Mouse (Mus musculus) layer of hippocampus, postnatal 36 days (tissue): ENCODE measurements at regions not wholly inside any gene's neighbourhood (a gene's known extent, or its start where the extent isn't known, plus 50 kb on each side); places are given as distances from the start of the nearest gene placed in this dataset.

Experiments
- DNase-seq, 2 experiments: peaks; one replicate each; pipeline ENCODE4 v3.0.0; 2022

GRCm38 (mm10) chr3:51031821-51032220 is 192.4 kb upstream of the Noct start:
- no peak for DNase-seq

- no peak for DNase-seq
Measured at GRCm38 (mm10) chr3:51033292-51033691, 191.0 kb upstream of the Noct start.

- no peak for DNase-seq
Measured at GRCm38 (mm10) chr3:51036700-51037306, 187.4 kb upstream of the Noct start.

DNA sequence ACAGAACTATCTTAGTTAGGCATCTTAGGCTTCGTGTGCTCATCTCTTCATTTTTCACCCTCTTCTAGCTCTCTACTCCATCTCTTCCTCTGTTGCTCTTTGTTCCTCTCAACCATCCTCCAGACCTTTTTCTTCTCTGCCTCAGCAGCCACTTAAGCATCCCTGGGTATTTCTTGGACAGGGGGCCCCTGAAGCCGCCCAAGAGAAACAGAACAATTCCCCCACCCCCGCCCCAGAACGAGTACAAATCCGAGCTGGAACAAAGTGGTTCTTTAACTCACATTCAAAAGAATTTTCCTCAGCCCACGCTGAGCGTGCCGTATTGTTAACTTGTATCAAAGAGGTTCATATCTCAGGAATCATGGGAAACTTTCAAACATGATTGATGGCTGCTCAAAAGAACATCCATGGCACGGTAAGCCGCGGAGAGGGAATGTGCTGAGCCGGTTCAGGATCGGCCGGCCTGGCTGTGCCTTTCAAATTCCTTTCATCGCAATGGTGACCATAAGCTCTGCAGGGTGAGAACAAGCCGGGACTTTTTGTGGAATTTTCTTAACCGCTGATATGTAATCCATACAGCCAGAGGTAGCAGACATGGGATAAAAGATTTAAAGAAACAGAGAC is 181.9 kb upstream of the Noct start:
- DNase-seq, result peak in 1 of 2 experiments; percentile 11

DNA sequence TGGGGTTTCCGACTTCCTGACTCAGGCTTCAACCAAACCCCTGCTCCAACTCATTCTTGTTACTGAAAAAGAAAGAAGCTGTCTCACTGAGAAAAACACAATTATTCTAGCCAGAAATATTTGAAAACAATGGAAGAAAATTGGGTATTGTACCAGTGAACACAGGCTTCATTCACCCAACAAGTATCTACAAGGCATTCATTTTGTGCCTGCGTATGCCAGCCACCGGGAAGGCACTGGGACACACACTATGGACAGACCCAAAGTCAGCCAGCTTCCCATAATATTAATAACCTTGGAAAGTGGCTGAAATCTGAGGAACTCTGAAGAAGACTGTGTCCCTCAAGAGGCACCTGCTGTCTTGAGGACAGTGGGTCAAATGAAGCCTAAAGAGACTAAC is 175.5 kb upstream of the Noct start:
- DNase-seq, result no peak

- no peak for DNase-seq
Measured at GRCm38 (mm10) chr3:51050156-51050555, 174.1 kb upstream of the Noct start.

DNA sequence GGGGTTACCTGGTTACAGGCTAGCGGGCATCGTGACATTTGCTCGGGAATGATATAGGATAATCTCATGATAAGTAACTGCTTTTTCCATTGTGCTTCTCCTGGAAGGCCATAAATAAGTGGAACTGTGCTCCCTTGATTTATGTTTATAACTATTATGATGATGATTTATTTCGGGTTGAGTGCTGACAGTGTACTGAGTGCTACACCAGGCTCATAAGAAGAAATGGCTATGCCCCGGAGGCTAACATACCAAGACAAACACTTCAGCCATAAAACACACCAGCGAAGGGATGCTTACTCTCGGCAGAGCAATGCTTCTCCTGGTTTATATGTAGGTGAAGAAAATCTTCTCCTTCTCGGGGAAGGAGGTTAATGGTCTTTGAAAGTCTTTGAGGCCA is 169.2 kb upstream of the Noct start:
- no peak for DNase-seq

DNA sequence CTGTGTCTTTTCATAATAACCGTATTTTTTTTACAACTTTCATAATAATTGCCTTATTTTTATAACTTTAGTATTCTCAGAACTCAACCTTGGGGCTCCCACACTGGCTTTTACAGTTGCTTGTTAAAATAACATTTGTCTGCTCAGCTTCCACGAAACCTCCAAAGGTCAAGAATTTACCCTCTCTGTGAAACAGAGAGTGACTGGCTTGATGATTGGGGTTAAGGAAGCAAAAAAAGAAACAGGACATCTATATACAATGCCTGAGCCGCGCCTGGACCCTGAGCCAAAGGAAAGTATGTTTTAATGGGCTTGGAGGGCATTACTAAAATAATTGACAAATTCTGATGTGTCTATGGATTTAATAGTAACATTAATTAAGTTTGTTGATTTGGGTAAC is 160.0 kb upstream of the Noct start:
- DNase-seq, result no peak

- no peak for DNase-seq
Measured at GRCm38 (mm10) chr3:51066373-51066772, 157.9 kb upstream of the Noct start.

- DNase-seq, result peak; percentile 32 to 50
Measured at GRCm38 (mm10) chr3:51072417-51072816, 151.8 kb upstream of the Noct start.

DNA sequence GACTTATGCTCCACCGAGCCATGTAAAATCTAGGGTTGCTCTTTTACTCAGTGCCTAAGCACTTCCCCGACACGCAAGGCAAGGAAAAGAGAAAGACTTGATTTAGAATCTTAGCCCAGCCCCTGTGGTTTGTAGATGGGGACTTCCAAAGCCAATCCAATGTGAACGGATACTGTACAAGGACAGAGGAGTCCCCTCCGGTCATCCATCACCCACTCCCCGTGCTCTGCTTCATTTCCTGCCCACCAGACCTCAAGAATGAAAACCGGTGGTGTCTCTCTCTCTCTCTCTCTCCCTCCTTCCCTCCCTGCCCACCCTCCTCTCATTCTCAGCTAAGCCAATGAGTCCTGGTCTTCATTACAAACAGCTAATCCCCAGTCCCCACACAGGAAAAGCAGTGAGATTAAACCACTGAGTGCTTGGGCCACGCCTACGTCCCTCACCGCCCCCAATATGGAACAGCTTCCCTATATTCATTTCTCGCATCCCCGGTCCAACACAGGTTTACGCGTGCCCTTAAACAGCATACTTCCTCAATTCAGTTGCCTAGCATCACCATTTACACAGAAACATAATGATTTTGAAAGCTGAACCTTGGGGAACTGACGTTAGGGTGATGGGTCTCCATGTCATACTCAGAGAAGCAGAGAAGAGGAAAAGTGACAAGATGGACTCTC is 151.1 kb upstream of the Noct start:
- DNase-seq, result no peak

DNA sequence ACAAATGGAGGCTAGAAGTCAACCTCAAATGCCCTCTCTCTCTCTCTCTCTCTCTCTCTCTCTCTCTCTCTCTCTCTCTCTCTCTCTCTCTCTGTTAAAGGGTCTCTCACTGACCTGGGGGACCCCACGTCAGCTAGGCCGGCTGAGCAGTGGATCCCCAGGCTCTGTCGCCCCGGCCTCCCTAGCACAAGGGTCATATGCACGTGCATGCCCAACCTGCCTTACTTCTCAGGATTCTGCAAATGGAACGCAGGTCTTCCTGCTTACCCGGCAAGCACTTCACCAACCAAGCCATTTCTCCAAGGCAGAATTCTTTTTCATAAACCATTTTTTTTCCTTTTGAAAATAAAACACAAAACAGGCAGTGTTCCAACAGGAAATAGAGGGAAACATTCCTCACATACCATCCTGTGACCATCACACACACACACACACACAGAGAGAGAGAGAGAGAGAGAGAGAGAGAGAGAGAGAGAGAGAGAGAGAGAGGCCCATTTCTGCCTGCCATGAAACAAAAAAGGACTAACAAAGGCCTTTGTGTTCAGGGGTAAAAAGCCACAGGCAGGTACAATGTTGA is 150.4 kb upstream of the Noct start:
- no peak for DNase-seq

GRCm38 (mm10) chr3:51075219-51075920 is 148.9 kb upstream of the Noct start:
- DNase-seq, result peak; percentile 24 to 27

DNA sequence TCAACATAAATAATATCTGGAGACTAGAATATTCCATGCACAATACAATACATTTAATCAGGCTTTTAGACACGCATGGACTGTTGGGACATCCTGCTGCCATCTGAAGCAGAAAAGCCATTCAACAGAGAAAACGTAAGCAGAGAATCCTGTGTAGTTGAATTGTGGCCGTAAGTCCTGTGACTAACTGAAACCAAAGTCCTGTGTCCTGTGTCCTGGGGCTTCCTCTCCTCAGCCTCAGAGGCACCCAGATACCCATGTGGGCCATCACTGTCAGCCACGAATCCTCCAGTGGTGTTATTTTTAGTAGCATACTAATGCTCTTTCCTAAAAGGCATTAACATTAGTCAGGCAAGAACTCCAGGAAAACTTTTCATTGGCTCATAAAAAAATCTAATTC is 145.8 kb upstream of the Noct start:
- no peak for DNase-seq

- no peak for DNase-seq
Measured at GRCm38 (mm10) chr3:51080415-51080814, 143.8 kb upstream of the Noct start.

- no peak for DNase-seq
Measured at GRCm38 (mm10) chr3:51080855-51081254, 143.4 kb upstream of the Noct start.

GRCm38 (mm10) chr3:51082831-51083575 is 141.2 kb upstream of the Noct start:
- DNase-seq, result no peak

- no peak for DNase-seq
Measured at GRCm38 (mm10) chr3:51083583-51083982, 140.7 kb upstream of the Noct start.

GRCm38 (mm10) chr3:51086441-51086849 is 137.8 kb upstream of the Noct start:
- DNase-seq, result no peak

- DNase-seq, result no peak
Measured at GRCm38 (mm10) chr3:51087076-51087475, 137.2 kb upstream of the Noct start.

- no peak for DNase-seq
Measured at GRCm38 (mm10) chr3:51089036-51089669, 135.1 kb upstream of the Noct start.

DNA sequence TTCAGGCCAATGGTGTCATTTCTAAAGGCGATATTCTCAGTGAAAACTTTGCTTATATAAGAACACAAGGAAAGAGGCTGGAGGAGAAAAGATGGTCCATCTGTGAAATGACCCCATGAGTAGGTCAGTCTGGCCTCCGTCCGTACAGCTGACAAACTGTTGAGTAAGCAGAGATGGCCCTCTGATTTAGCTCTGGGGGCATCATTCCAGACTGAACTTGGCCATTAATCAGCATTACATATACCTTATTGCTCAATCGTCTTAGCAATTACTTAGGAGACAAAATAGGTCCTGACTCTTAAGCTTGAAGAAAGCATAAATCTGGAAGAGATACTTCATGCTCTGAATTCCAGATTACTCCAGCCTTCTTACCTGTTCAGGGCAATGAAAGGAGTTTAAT is 132.8 kb upstream of the Noct start:
- DNase-seq, result no peak
